Mouse (Mus musculus) thymus, postnatal 4 days (tissue): ENCODE results near the gene Prkca.

Experiments used
- DNase-seq: peaks from one replicate; pipeline ENCODE4 v3.0.0; 2021

Prkca gene

DNA sequence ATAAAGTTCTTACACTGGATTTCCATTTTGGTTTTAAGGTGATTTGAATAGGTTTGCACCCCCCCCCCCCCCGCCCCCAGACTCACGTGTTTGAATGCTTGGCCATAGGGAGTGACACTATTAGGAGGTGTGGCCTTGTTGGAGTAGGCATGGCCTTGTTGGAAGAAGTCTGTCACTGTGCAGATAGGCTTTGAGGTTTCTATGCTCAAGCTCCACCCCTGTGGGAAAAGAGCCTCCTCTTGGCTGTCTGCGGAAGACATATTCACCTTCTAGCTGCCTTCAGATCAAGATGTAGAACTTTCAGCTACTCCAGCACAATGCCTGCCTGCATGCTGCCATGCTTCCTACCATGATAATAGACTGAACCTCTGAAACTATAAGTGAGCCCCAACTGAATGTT lies 49.9 kb downstream of the Prkca start:
- DNase-seq = no peak

DNA sequence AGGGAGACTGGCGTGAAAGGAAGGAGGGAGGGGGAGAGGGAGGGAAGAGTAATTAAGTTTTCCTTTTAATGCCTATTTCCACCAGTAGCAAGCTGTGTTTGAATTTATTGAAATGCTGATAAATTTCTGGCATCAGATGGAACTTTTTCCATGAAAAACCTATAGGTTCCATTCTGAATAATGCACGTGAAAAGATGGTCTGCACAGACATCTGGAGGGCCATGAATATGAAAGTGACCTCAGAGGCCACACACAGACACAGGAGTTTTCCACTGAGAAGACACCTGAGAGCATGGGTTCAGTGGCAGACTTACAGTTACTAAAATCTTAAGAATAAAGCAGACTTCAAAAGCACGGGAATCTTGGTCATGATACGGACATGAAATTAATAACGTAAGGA lies 54.5 kb downstream of the Prkca start:
- DNase-seq = no peak

- DNase-seq = no peak
Observed at GRCm38 (mm10) chr11:108287321-108287720, 56.4 kb downstream of the Prkca start.

GRCm38 (mm10) chr11:108285046-108285445 lies 58.7 kb downstream of the Prkca start:
- no peak for DNase-seq

- no peak for DNase-seq
Observed at GRCm38 (mm10) chr11:108282850-108283459, 60.8 kb downstream of the Prkca start.

- no peak for DNase-seq
Observed at GRCm38 (mm10) chr11:108279748-108280373, 63.9 kb downstream of the Prkca start.

DNA sequence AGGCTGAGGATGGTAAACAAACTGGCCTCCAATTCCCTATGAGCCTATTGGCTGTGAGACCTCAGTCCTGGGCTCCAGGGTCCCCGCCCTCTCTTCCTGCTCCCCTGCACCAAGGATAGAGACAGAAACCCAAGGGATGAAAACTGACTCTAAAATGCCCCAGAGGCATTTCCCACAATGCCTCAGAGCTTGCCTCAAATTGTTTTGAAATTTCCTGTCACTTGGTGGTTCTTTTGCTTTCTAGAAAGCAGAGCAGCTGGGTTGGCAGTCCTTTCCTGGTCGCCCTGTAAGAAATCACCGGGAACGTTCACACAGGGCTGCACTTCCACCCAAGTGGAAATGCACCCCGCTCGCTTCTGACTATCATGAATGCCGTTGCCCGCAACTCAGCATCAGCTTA lies 66.6 kb downstream of the Prkca start:
- DNase-seq = no peak

DNA sequence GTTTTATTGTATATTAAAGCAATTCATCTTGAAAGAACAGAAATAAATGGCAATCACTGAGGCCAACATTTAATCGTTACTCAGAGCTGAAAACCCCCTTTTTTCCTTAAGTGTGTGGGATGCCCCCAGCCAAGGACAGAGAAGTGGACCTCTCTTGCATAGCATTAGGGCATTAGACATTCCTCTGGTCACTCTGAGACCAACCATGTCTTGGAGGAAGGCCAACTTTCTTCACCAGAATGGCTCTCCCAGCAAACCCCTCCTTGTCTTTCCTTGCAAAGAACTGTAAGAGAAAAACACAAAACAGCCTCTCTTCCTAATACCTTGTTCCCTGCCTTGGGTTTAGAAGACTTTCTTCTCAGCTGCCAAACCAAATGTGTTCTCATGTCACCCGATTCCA lies 67.6 kb downstream of the Prkca start:
- DNase-seq = no peak

DNA sequence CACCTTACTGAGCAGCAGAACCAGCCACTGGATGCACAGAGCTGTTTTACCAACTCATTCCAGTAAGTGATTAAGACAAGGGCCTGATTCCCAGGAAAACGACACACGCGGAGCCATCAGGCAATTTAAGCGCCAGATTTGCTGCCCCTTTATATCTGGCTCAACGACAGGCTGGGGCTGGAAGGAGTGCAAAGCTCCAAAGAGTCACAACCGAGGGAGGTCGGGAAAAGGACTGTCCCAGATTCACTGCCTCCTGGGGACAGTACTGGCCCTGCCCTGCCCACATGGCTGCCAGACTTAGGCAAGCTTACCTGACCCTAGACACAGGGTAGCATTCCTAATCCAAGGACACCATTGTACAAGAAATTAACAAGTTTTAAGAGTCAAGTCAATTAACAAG lies 69.7 kb downstream of the Prkca start:
- DNase-seq = no peak

GRCm38 (mm10) chr11:108273415-108273965 lies 70.2 kb downstream of the Prkca start:
- DNase-seq = peak; percentile 54

- no peak for DNase-seq
Observed at GRCm38 (mm10) chr11:108272601-108273414, 70.9 kb downstream of the Prkca start.

DNA sequence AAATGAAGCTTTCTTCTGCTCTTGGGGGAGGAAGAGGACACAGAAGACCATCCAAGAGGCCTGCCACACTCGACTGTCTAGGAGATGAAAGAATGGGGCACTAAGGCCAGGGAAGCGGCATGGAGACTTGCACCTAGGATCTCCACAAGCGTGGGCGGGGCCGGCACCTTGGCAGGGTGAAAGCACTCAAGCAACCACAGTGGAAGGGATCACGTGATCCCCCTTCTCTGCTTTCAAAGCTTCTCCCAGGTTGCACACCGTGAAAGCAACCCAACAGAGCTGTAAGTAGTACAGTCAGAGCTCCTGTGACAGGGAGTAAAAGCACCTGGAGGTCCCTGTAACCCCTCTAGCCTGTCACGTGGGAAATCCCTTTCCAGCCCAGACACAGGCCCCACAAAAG lies 72.4 kb downstream of the Prkca start:
- peak; percentile 78 for DNase-seq

GRCm38 (mm10) chr11:108269516-108269915 lies 74.2 kb downstream of the Prkca start:
- no peak for DNase-seq

DNA sequence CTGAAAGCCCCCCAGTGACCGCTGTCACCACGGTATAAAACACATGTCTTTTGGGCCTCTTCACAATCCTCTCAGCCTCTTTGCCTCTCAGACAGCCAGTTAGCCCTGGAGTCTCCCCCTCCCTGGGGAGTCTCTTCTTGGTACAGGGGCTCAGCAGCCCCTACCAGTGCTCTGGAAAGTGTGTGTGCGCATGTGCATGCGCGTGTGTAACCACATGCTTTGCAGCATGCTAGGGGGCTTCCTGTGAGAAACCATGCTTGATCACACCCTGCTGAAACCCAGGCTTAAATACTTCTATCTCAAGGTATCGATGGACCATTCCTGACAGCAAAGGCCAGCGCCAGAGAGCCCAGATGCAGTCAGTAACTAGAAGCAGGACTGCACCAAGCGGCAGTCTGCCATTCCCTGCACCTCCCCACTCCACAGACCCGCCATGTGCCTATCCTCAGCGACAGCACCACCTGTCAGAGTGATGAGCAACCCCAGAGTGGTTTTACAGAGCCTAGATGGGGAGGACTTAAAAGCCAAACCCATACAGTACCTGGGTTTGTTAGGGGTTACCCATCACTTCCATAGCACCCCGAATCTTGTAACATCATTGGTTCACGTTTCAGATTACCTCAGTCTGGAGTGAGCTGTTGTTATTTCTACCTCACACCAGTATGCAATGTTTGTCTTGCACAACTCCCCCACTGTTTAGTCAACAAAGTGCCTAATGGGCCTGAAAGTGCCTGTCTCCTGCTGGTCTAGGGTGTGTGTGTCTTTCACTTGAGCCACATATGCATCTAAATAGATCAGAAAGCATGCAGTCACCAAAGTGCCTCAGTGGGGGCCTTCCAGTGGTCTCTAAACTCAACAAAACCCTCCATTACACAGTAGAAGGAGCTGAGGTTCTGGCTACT lies 75.1 kb downstream of the Prkca start:
- no peak for DNase-seq

DNA sequence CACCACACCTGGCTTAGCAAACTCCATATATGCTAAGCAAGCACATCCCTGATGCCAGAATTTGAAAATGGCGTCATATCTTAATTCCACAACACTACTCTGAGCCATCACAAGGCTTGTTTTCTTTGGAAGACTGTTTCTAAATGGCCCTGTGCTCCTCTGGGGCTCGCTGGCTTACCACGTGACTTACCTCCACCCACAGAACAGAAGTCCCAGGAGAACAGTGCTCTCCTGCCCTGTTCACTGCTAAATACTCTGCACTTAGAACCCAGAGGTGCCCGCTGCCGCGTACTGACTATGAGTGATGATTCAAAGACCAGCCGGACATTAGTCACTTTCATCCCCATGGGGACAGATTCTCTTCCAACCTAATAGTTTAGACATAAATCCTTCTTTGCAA lies 75.9 kb downstream of the Prkca start:
- no peak for DNase-seq

DNA sequence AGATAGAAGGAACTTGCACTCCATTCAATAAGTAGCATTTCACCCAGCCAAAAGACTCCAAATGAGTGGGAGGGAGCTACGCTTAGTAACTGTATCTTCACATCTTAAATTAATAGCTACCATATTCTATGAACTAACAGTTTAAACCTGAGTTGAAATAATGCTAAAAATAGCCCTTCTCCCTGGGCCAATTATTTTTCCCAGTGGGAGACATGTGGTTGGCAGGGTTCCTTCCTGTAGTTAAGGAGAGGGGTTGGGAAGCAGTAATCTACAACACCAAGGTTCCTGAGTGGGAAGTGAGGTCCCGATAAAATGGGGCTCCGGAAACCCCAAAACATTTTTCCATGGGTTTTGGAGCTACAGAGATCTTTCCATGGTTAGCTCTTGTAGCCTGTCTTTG lies 76.7 kb downstream of the Prkca start:
- no peak for DNase-seq

DNA sequence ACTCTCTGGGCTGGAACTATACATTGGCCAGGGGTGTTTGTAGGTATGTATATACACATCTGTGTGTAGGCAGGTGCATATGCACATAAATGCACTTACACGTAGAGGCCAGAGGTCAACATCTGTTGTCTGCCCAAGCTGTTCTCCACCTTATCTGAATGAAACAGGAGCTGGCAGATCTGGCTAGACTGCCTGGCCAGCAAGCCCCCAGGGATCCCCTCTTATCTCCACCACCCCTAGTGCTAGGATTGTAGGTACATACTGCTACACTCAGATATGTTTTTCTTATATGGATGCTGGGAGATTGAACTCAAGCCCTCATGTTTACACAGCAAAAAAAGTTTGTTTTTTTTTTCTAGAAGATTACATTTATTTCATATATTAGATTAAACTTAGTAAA lies 79.9 kb downstream of the Prkca start:
- no peak for DNase-seq

DNA sequence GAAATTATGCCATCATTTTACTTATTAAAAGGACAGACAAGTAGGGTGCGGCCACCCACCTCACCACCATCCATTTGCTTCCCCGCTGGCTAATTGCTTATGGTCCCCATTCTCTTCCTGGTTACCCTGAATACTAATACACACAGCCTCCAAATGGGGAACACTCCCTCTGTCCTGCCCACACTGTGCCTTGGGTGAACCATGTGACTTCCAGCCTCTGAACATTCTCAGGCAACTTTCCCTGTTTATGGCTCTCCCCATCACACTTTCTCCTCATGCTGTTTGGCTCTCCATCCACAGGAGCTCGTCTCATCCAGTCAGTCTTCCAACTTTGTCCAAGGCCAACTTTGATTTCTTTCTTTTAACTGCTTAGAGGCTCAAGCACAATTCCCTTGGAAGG lies 80.3 kb downstream of the Prkca start:
- DNase-seq = no peak

GRCm38 (mm10) chr11:108261751-108262160 lies 82.0 kb downstream of the Prkca start:
- no peak for DNase-seq

DNA sequence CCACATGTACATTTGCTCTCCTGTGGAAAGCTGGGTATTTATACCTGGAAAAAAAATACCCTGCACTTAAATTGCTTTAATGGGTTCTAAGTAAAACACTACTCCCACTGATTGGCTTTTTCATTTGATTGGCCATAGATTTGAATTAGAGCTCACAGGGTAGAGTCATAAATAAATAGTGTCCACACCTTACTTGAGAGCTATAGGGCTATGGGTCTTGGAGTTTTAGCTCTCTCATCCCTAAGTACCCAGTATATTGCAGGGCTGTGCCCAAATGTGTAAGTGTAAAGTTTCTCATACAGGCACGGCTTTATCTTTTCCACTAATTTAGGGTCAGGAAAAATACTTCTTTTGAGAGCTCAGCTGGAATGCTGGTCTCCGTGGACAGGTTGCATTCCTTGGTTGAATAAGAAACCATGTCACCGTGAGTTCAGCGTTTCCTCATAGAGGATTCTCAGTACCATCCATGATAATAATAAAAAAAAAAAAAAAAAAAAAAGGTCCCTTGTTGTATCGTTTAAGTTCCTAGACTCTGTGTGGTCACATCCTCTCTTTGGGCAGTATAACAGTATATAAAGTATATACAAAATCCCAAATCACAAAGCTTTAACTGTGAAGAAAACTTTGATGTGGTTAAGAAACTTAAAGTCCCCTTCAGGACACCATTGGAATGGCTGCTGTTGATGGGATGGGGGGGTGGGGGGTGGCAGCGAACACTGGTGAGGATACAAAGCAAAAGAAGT lies 82.8 kb downstream of the Prkca start:
- DNase-seq = no peak

DNA sequence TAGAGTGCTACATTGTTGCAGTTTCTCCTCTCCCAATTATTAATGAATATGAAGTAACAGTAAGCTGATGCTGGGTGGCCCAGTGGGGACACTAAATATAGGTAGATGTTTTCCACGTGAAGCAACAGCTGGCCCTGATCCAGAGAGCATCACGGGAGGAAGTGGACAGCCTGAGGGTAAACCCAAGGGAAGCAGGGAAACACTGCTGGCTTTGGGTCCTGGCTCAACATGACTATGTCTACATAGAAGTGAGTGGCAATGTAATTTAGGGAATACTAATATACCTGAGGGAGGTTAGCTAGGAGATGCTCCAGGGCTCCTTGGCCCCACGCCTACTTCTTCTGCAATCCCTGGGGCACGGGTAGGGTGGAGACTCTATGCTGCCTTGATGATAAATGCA lies 84.3 kb downstream of the Prkca start:
- DNase-seq = no peak

DNA sequence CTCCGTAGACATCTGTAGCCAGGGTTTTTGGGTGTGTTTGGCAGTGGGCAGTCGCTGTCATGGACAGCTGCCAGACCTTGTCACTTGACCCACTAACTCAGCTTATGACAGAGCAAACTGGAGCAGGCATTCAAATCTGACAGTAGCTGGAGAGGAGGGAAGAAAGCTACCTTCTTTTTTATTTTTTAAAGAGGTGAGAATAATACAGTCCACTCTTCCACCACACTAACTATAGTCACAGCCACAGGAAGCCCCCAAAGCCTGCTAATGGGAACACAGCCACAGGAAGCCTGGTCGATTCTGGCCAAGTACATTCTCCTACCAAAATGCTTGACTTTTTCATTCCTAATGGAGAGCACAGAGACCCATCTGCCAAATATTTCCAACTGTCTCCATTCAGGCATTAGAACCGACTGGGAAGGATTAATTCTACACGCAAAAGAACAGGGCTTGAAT lies 84.9 kb downstream of the Prkca start:
- DNase-seq = no peak
